Mouse (Mus musculus) cerebellum, postnatal 14 days (tissue): ENCODE measurements around the gene Proser2.
"Not testable (repeated sequence)": the region's sequence is repeated elsewhere in the genome, so short reads cannot be mapped to it uniquely, and the experiment has no call there.

Source experiments
- DNase-seq, 2 experiments: peaks; one replicate each; pipeline ENCODE4 v3.0.0; 2021; ENCODE audit warnings: mixed read lengths in 2 of 2

The Proser2 gene

DNA sequence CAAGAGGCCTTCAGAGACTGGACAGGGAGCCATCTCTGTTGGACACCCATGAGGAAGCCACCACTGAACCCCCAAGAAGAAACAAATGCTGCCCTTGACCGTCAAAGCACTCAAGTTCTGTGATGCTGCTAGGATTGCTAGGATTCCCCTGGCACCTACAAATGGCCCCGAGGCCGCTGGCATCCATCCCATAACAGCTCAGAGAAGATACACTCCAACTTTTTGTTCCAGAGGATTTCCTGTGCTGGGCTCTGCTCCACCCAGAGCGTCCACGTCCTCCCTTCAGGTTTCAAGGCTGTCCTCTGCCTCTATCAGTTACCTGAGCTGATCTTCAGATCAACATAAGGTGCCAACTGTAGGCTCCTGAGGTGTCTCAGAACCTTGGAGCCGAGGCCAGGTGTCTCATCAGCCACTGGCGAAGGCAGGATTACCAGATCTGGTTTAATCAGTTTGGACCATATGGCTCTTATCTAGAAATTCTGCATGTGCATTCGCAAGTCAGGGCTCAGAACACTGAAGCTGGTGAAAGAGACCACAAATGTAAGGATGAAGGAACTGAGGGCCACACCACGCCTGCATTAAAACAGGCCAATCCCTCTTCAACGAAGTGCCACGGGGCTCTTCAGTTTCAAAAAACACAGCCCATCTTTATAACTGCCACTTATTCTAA lies 1.7 kb downstream of the Proser2 start:
- peak in 1 of 2 experiments; percentile 33 for DNase-seq

DNA sequence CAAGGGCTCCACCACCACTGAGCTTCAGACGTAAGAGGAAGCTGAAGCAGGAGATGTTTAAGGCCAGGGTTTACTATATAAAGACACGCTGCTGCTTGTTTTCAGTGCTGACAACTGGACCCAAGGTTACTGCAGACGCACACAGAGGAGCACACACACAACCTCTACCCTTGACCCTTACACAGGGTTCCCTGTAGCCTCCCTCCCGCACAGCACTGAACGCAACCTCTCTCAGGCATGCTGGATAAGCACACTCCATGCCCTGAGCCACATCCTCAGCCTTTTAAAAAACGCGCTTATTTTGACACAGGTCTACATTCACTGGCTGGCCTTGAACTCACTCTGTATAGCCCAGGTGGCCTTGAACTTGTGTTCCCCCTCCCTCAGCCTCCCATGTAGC lies 7.0 kb downstream of the Proser2 start:
- DNase-seq = no peak

DNA sequence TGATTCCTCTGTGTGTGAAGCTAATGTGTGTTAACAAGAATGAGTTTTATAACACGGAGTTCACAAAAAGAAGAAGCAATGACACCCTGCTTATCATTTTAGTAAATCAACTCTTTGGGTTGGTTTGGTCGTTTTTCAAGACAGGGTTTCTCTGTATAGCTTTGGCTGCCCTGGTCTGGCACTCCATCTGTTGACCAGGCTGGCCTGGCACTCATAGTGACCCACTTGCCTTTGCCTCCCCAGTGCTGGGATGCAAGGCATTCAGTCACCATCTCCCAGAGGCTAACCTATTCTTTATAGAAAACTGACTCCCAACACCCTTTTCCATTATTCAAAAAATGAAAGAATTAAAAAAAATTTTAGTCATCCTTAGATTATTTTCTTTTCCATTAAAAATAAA lies 8.9 kb downstream of the Proser2 start:
- DNase-seq = peak; percentile 48 to 62

DNA sequence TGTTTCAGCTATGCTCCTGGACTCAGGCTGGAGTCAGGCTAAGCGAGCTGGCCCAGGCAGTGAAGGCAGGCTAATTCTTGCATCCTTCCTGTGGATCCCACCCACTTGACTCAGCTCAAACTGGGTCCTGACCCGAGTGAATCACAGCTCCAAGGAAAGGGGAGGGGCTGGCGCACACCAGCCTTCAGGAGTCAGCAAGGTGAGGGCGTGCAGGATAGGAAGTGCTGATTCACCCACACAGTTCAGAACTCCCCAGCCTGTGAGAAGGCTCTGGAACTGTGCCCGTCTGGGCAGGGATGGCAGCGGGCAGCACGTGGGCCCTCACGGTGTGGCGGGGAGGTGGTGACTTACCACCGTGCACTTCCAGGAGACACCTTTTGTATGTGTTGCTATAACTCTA lies 11.8 kb downstream of the Proser2 start:
- DNase-seq = peak in 1 of 2 experiments; percentile 35

DNA sequence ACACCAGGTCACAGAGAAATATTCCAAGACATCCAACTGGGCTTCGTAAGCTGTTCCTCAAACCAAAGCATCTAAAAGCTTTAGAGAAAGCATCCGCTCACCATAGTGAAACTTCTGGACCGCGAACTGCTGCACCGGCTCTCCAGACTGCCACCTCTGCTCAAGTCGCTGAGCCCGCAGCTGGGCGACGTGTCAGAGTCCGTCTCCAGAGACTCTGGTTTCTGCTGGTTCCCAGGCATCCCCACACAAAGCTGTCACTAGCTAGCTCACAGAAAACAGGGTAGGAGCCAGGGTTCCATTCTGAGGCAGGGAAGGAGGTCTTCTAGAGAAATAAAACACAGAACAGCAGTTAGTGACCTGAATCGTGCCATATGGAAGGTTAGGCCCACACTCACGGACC lies 16.2 kb downstream of the Proser2 start:
- no peak for DNase-seq

DNA sequence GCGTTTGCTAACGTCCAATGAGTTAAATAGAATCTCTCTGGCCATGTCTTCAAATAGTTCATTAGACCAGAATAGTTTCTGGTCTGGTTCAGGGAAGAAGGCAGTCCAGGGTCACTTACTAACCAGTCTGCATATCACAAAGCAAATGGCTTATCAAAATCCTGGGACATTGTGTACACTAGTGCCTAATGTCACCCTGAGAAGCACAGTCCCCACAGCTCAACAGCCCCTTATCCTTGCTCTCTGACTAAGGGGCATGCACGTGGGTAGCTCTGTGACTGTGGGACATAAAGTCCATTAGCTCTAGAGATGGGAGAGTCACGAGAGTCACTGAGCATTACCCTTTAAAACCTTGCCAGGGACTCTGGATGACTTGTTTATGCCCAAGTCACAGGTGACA lies 17.4 kb downstream of the Proser2 start:
- no peak for DNase-seq

DNA sequence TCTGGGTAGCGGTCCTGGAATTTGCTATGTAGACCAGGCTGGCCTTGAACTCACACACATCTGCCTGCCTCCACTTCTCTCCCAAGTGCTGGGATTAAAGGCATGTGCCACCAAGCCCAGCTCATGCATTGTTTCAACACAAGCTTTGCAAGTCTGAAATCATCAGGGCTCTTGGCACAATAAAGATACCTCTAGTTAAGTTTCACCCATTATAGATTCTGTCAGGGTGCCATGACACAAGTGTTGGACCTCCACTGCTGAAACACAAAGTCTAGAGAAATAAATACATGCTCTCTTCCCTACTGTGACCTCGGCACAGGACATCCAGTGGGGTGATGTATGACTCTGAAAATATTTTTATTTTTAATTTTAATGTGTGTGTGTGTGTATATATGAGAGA lies 24.6 kb downstream of the Proser2 start:
- DNase-seq = no peak

DNA sequence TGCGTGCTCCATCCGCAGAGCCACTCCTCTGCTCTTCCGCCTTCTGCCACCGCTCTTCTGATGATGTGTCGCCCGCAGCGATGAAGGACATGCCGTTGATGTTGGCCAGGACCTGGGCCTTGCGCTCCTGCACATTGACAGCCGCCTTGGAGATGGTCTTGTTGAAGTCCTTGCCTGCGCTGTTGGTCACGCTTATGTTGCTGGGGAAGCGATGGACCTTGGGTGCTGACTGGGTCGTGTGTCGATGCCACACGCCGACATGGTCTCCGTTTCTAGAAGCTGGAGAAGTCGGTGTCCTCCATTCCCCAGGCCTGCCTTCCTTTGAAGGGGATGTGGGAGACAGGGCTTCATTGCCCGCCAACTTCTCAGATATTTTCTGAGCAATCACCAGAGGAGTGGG lies 29.3 kb downstream of the Proser2 start:
- DNase-seq = no peak

DNA sequence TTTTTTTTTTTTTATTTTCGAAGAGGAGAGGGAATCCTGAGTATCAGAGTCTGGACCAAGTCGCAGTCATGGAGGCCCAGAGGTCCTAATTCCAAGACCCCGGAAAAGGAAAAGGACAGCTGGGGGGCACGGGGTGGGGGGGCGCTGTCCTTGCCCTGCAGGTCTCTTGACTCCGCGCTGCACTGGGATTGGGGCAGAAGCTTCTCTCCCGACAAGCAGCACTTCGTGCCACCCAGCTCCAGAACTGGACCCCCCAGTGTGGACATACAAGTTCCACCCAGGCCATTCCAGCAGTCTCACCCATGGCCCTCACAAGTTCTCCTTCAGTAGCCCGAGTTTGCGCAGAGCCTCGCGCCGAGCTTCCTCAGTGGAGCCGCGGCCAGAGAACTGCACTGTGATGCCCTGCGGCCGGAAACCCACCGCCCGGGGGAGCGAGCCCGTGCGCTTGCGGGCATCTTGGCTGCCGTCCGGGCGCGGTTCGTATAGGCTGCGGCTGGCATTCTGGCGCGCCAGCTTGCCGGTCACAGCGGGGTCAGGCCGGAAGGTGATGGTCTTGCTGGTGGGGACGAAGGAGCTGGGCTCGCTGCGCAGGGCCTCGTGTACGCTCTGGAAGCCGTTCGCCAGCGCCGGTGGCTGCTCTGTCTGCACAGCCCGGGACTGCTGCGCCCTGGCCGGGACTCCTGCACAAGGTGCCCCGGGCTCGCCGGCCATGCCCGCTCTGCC lies 29.8 kb downstream of the Proser2 start:
- peak; percentile 63 to 65 for DNase-seq

DNA sequence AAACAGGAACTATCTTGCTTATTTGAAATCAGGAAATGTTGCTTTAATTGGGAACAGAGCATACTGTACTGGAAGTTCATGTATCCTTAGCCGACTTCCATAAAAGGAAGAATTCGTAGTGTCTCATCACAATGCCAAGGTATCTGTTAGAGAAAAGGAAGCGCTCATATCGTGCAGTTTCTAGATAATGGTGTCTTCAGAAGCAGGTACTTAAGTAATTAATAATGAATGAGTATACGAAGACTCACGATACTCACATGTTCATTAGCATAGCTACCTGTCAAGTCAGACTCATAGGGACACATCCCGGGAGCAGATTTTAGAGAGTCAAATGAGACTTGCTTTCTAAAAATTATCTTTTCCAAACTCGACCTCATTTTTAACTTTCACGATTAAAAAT lies 30.6 kb downstream of the Proser2 start:
- DNase-seq = no peak

DNA sequence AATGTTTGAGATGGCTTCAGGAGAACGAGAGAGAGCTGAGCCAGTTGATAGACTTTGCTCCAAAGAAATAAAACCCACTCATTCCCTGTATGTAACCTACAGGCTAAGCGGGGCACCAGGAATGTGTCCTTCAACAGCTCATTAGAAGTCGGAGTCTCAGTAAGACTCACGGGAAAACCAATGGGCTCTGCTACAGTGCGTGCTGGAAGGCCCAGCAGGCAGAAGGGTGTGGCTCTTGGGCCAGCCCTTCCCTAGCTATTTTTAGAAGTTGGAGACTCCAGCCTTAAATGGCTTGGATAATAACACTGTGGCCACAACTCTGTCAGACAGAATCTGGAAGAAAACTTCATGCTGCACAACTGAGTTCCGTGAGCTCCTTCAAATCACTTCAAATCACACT lies 31.1 kb downstream of the Proser2 start:
- no peak for DNase-seq

DNA sequence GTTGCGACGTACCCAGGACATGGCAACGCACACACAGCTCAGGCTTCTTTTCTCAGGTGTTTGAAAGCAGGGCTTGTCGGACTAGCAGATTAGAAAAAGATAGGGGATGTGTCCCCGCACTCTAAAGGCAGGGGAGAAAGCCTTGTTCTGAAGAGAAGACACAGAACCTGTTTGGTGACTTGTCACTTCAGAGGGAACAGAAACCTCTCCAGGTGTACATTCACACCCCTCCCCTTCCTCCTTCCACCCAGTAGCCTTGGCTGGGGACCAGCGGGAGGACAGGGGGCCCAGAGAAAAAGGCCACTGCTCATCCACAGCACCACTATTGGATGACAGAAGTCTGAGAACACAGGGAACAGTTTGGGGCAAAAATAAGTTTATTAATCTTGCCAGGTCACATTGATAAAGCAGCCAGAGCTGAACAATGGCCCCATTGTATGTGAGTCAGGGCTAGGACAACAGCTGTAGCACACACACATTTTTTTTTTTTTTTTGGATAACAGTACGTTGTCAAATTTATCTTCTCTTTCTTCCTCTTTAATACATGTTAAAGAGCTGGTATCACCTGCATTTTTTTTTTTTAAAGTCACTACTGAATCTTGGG lies 32.8 kb downstream of the Proser2 start:
- no peak for DNase-seq

DNA sequence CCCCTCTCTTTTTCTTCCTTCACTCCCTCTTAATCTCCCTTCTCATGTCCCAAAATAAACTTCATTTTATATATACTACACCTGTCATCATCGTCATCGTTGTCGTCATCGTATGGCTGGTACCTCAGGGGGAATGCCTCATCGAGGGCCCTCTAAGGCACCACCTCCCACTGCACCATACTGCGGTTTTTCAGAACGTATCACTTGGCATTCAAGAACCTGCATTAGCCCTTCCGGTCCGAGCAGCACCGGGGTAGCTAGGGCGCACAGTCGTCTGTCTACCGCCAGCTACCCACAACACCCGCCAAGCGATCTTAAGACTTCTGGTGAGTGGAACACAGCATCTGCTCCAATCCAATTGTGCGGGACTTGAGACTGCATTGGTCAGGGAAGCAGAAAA lies 40.1 kb downstream of the Proser2 start:
- DNase-seq = not testable (repeated sequence)

DNA sequence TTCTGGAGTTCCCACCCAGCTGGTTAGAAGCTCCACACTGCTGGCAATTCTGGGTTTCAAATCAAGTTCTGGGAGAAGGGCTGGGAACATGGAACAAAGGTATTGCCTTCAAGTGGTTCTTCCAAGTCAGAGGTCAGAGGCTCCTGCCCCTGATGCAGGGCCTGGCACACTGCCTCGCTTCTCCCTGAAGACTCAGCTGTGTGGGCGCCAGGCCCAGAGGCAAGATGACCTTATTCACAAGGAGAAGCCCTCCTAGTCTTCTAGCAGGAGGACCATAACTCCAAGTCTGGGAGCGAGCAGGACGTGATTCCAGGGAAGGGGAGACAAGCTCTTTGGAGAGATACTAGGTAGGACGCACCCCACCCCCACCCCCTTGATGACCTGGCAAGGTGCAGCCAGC lies 42.9 kb downstream of the Proser2 start:
- DNase-seq = peak in 1 of 2 experiments; percentile 12

DNA sequence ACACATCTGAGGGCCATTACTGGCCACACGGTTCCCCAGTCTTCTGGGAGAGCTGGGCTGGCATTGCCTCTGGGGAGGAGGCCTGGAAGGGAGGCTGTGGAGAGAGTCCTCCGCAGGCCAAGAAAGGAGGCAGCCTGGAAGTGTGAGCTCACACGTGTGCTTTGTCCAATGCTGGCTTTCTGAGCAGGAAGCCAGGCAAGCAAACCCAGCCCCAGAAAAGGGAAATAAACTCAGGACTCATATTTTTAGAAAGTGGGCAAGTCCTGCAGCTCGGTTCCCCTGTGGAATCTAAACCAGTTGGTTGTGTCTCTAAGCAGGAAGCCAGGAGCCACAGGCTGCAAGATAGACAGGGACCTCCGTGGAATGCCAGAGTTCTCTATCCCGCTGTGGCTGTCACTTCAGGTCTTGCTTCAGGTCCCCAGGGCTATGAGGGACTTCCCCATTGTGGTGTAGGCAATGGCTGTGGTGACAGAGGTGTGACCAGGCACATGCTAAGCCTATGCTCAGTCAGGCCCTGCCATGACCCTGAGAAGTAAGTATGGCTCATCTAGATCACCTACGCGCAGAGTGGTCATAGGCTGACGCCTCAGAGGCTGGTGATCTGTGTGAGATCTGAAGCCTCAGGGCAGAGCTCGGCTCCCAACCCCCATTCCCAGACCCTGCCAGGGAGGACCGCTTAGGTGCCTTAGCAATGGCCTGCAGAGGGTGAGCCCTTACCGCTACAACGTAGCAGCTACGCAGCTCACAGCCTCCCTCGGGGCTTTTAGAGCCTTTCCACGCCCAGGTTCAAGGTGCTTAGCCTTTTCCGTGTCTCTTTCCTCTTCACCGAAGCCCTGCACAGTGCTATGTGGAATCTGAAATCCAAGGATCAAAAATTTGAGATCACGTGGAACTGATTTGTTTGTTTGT lies 44.1 kb downstream of the Proser2 start:
- no peak for DNase-seq

DNA sequence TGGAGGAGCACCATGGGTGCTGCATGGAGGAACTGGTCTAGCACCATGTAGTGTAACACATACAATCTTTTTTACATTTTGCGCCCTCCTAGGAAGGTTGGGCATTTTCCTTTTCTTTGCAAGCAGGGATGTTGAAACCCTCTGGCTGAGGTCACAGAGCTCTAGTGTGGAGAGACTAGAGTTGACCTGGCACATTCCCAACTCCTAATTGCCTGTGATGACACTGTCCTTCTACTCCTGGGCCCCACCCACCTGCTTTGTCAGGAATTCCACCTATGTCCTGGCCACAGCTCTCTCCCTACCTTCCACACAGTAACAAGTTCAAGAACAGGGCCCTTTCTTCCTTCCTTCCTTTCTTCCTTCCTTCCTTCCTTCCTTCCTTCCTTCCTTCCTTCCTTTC lies 46.3 kb downstream of the Proser2 start:
- DNase-seq = no peak

DNA sequence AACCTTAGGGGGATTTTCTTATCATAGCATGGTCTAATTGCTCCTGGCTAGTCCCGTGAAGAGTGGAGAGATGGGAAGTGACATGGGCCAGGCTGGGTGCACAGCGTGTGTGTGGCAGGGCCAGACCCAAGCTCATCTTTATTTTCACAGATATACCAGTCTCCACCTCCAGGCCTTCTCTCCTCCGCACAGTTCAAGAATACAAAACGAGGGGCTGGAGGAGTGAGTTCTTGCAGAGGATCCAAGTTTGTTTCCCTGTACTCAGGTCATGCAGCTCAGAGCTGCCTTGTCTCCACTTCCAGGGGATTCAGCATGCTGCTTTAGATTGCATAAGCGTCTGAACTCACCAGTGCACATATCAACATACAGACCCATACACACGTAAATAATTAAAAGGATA lies 47.4 kb downstream of the Proser2 start:
- no peak for DNase-seq

DNA sequence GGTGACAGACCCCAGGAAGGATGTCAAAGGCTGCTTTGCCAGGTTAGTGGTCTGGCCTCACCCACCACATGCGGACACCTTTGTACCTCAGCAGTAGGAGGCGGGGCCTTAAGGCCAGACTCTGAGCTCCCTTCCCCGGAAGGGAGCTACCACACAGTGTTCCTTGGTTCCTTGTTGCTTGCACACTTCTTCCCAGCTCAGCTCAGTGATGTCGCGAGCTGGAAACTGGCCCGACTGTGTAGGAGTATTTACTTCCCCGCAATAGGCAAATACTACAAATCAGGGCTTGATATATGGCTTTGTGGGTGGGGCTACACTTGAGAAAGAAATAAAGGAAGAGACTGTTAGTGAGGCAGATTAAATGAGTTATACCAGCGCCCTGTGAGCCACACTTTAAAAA lies 48.9 kb downstream of the Proser2 start:
- no peak for DNase-seq

DNA sequence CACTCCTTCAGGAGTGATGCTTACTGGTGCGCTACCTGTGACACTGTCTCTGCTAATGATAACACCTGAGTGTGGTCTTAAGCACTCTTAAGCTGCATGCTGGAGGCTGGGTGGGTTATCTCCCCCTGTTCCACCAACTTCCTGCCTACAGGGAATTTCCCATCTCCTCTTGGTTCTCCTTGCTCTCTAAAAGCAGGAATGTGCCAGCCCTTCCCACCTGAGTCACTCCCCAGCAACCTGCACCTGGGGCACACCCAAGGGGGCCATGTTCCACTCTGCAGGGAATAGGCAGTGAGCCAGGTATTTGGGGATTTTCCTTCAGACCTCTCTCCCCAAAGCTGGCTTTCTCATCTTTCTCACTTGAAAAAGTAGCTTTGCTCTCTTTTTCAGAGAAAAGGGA lies 50.0 kb downstream of the Proser2 start:
- no peak for DNase-seq

DNA sequence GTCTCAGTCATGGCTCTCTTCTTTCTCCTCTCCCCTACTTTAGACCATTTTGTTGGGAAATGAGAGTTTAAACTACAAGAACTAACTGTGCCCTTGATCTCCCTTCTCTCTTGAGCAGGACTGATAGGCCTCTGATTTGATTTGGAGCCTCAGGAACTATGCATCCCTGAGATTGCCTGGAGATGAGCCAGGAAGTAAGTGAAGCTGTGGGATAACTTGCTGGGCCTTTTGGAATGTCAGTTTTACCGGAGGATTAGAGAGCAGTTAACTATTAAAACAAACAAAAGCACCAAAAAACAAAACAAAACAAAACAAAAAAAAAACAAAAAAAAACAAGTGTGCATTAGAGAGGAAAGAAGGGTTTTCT lies 54.5 kb downstream of the Proser2 start:
- DNase-seq = no peak

DNA sequence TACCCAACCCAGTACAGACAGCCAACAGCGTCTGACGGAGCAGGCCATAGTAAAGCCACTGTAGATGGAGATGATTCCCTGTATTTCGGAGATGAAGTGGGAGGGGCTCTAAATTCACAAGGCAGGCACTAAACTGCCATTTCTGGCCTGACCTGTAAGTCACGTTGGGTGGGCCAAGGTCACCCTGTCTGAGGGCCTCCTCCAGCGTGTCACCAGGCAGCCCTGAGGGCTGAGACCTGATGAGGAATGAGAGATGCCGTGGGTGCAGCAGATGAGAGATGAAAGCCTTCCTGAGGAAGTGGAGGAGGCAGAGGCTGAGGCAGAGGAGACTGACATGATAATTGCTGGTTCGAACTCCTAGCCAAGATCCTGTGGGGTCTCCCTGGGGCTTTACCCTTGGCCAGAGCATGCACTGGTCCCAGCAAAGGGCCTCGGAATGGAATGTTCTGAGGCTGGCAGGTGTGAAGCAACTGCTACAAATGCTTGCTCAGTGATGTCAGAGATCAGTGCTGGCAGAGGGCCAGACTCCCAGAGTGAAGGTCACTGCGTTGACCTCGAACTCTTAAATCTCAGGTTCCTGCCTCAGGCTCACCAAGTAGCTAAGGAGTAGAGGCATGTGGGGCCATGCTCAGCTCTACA lies 55.0 kb downstream of the Proser2 start:
- peak in 1 of 2 experiments; percentile 24 for DNase-seq

DNA sequence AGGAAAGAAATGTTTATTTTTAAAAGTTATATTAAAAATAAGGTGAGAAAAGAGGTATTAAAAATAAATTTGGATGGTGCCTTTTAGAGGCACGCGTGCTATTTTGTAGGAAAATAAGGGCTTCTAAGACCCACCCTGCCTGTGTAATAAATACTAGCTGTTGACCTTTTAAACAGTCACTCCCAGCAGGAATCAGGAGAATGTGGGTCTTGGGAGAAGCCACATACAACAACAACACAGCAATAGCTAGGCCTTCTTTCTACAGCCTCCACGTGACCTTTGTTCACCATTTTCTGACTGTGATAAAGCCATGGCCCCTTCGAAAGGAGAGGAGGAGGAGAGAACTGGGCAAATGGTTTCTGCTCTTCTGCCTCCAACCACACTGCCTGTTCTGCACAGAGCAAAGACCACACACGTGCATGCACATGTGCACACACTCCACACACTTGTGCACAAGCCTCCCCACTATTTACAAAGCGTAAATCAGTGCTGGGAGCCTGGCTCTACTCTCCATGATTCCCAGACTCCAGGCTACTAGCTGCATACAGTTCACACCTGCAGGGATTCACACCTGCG lies 57.2 kb downstream of the Proser2 start:
- DNase-seq = no peak
